ENCODE assay signal across 8 mouse cellular contexts in genomic region chr1:64226001-64226918, GRCm38 (mm10).
A peak's percentile ranks its signal among the peaks of the same experiment; 100 is the strongest.
DNase-seq lines count a peak whose midpoint lies in the region; ATAC-seq lines count a peak whose summit lies in the region.

No protein-coding gene starts in this region.

- no peak overlapping the region for H3K9ac ChIP-seq in embryonic facial prominence, embryonic 13.5 days
- H3K9ac ChIP-seq in limb, embryonic 13.5 days: no peak overlapping the region
- H3K9ac ChIP-seq in neural tube, embryonic 14.5 days (replicated peaks; ENCODE audit: low read depth, low read length): no peak overlapping the region

- 34% methylated on average over 16 of the region's 16 CpGs for WGBS in embryonic facial prominence, embryonic 13.5 days
- WGBS in limb, embryonic 13.5 days: 35% methylated on average over 16 of the region's 16 CpGs
- 15% methylated on average over 16 of the region's 16 CpGs for WGBS in neural tube, embryonic 14.5 days

- no peak overlapping the region for H3K27ac ChIP-seq in embryonic facial prominence, embryonic 13.5 days
- no peak overlapping the region for H3K27ac ChIP-seq in limb, embryonic 13.5 days
- peak overlapping the region; percentile 63 for H3K27ac ChIP-seq in neural tube, embryonic 14.5 days (ENCODE audit: low read depth, low read length)

- H3K36me3 ChIP-seq in embryonic facial prominence, embryonic 13.5 days: no peaks in the 10 kb centered on the region
- H3K36me3 ChIP-seq in limb, embryonic 13.5 days: no peaks in the 10 kb centered on the region
- no peaks in the 10 kb centered on the region for H3K36me3 ChIP-seq in neural tube, embryonic 14.5 days (ENCODE audit: control insufficient read depth, insufficient read depth, low read length)

- peak; percentile 46; the same call in 1 of the 2 replicates for ATAC-seq in embryonic facial prominence, embryonic 13.5 days (ENCODE audit: insufficient number of reproducible peaks, insufficient read depth, low FRiP score, low TSS enrichment, low read depth)
- peak; percentile 70 for ATAC-seq in limb, embryonic 13.5 days (ENCODE audit: low FRiP score, low read depth)
- ATAC-seq in neural tube, embryonic 14.5 days (ENCODE audit: low read depth): peak; percentile 89

- no peak overlapping the region for H3K4me2 ChIP-seq in embryonic facial prominence, embryonic 13.5 days
- H3K4me2 ChIP-seq in limb, embryonic 13.5 days (replicated peaks): 0 out of 2 replicates have a peak overlapping the region, but pooled peaks have one; percentile 3
- H3K4me2 ChIP-seq in neural tube, embryonic 14.5 days (ENCODE audit: low read depth, low read length): peak overlapping the region; percentile 26; the same call in 1 of the 2 replicates

- peaks cover 28% of the 10 kb centered on the region for H3K4me1 ChIP-seq in embryonic facial prominence, embryonic 13.5 days
- H3K4me1 ChIP-seq in limb, embryonic 13.5 days: peaks cover 15% of the 10 kb centered on the region
- H3K4me1 ChIP-seq in neural tube, embryonic 14.5 days (ENCODE audit: control insufficient read depth, insufficient read depth, low read length): peaks cover 16% of the 10 kb centered on the region

- H3K27me3 ChIP-seq in embryonic facial prominence, embryonic 13.5 days: no peaks in the 10 kb centered on the region
- no peaks in the 10 kb centered on the region for H3K27me3 ChIP-seq in limb, embryonic 13.5 days
- H3K27me3 ChIP-seq in neural tube, embryonic 14.5 days (ENCODE audit: control insufficient read depth, insufficient read depth, low read length): no peaks in the 10 kb centered on the region

- H3K9me3 ChIP-seq in embryonic facial prominence, embryonic 13.5 days: no peaks in the 10 kb centered on the region
- no peaks in the 10 kb centered on the region for H3K9me3 ChIP-seq in limb, embryonic 13.5 days
- no peaks in the 10 kb centered on the region for H3K9me3 ChIP-seq in neural tube, embryonic 14.5 days (ENCODE audit: control insufficient read depth, low read length)

- DNase-seq in thymus, postnatal 4 days: peak; percentile 15
- DNase-seq in thymus, adult 18-20 months: no peak
- DNase-seq in heart, adult 8-10 months (ENCODE audit: low spot score): peak; percentile 81
- DNase-seq in kidney, adult 8-10 months: peak; percentile 26 to 54
- no peak for DNase-seq in thymus, postnatal 0 days (ENCODE audit: low spot score)

- no peak overlapping the region for H3K4me3 ChIP-seq in embryonic facial prominence, embryonic 13.5 days
- no peak overlapping the region for H3K4me3 ChIP-seq in limb, embryonic 13.5 days
- H3K4me3 ChIP-seq in neural tube, embryonic 14.5 days (ENCODE audit: low read depth, low read length): no peak overlapping the region

Comparison
In these comparisons a context has a peak if more than half of its experiments do, and no peak if none do; other contexts are left out.
1. DNase-seq: peak in thymus, postnatal 4 days (single experiment), heart, adult 8-10 months (single experiment) and kidney, adult 8-10 months (2 of 2); none in thymus, adult 18-20 months (0 of 2) and thymus, postnatal 0 days (single experiment).
2. Peak in every context shown above with its lines, with median percentiles within 50 percentile points of each other: ATAC-seq.